Mouse (Mus musculus) hindbrain, embryonic 15.5 days (tissue): ENCODE results near the gene Lhpp. TPM values are rescaled to one million over a fixed set of nuclear protein-coding genes. Genes with fewer than 3 reads are reported as not detected.
"Not testable (repeated sequence)": the region's sequence is repeated elsewhere in the genome, so short reads cannot be mapped to it uniquely, and the experiment has no call there.

Experiments
- ATAC-seq: fragments of 200-750 bp; cut with Nextera tagmentation; 2 replicates; pipeline ENCODE4 v1.8.0; 2017; ENCODE audit warnings: low read depth, moderate number of reproducible peaks, moderate TSS enrichment; ENCODE audit not compliant: low FRiP score
- H3K27ac ChIP-seq: fragments of 300-500 bp; sonication (generic); replicated peaks from 2 replicates; pipeline ENCODE4 v1.5.1; 2015; ENCODE audit warnings: mild to moderate bottlenecking, inconsistent platforms
- H3K27me3 ChIP-seq: fragments of 300-500 bp; sonication (generic); 2 replicates; pipeline ENCODE4 v1.6.1; 2015; ENCODE audit warnings: control low read depth, inconsistent platforms
- H3K36me3 ChIP-seq: fragments of 300-500 bp; sonication (generic); 2 replicates; pipeline ENCODE4 v1.6.1; 2015; ENCODE audit warnings: control low read depth, inconsistent platforms
- H3K4me1 ChIP-seq: fragments of 300-500 bp; sonication (generic); replicated peaks from 2 replicates; pipeline ENCODE4 v1.6.1; 2015; ENCODE audit warnings: control low read depth, inconsistent platforms
- H3K4me2 ChIP-seq: fragments of 300-500 bp; sonication (generic); 2 replicates; pipeline ENCODE4 v1.6.1; 2015; ENCODE audit warnings: moderate library complexity, mild to moderate bottlenecking, inconsistent platforms
- H3K4me3 ChIP-seq: fragments of 300-500 bp; sonication (generic); 2 replicates; pipeline ENCODE4 v1.5.1; 2015; ENCODE audit warnings: mild to moderate bottlenecking, inconsistent platforms
- H3K9ac ChIP-seq: fragments of 300-500 bp; sonication (generic); 2 replicates; pipeline ENCODE4 v1.6.1; 2015; ENCODE audit warnings: inconsistent platforms
- H3K9me3 ChIP-seq: fragments of 300-500 bp; sonication (generic); 2 replicates; pipeline ENCODE4 v1.6.1; 2016; ENCODE audit warnings: control low read depth, inconsistent platforms
- WGBS: fragments of 180-500 bp; shearing (Covaris S2); methylation state at CpG from one replicate; pipeline ENCODE4 v1.1.7; 2015; 5-methylcytosine and 5-hydroxymethylcytosine counted together
- polyA plus RNA-seq: library from polyadenylated mRNA; unstranded; fragments of >200 nt; fragmentation: Nextera tagmentation; extraction: Ambion mirVana; gene quantifications from 2 replicates; pipeline ENCODE4 v1.2.1, GENCODE M21; 2015

Lhpp gene
- polyA plus RNA-seq, 1 experiment from 2014 or later: 50.6 TPM

DNA sequence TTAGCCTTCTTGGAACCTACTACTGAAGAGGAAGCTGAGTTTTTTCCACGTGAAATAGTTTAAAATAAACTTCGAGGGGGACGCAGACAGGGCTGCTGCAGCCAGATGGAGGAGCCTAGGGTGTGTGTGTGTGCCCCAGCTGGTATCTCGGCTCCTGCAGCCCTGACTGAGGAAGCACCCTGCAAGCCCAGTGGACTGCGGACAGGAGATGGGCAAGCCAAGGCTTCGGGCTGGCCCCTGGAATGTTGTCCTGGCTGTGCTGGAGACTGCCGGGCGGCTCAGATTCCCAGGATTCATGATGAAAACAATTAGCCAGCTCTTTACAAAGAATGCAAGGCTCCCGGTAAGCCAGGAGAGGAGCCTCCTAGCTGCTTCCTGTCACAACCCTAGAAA is 47.6 kb downstream of the Lhpp start:
- WGBS: 12% methylated on average over 9 of the region's 9 CpGs
- H3K9ac ChIP-seq: no peak overlapping the region

DNA sequence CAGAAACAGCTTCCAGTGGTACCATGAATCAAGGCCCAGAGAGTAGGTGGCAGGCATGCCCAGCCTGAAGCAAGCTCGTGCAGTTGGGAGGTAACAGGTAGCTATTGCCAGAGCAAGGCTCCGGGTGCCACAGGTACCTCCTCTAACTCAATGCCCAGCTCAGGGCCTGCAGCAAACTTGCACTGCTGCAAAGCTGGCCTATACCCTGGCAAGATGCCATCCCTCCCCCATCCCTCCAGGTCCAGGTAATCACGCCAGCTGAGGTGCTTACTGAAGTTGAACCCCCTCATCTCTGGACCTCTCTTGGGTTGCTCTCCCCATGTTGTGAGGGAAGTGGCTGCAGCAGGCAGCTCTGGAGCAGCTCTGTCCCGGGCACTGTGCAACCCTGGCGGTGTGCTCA is 48.2 kb downstream of the Lhpp start:
- Histone ChIP-seq H3K9me3 (no peaks in the 10 kb centered on the region), H3K4me2 (no peak overlapping the region), H3K9ac (no peak overlapping the region), H3K27me3 (no peaks in the 10 kb centered on the region), H3K4me3 (no peak overlapping the region), H3K36me3 (no peaks in the 10 kb centered on the region), H3K27ac (no peak overlapping the region), H3K4me1 (peaks cover 21% of the 10 kb centered on the region)
- no peak for ATAC-seq
- 89% methylated on average over 5 of the region's 5 CpGs for WGBS

More for the DNA sequence above, 47.6 kb downstream of the Lhpp start:
- Histone ChIP-seq H3K27me3 (no peaks in the 10 kb centered on the region), H3K27ac (no peak overlapping the region), H3K4me3 (no peak overlapping the region), H3K36me3 (no peaks in the 10 kb centered on the region), H3K9me3 (no peaks in the 10 kb centered on the region), H3K4me2 (no peak overlapping the region), H3K4me1 (peaks cover 21% of the 10 kb centered on the region)
- ATAC-seq: no peak

DNA sequence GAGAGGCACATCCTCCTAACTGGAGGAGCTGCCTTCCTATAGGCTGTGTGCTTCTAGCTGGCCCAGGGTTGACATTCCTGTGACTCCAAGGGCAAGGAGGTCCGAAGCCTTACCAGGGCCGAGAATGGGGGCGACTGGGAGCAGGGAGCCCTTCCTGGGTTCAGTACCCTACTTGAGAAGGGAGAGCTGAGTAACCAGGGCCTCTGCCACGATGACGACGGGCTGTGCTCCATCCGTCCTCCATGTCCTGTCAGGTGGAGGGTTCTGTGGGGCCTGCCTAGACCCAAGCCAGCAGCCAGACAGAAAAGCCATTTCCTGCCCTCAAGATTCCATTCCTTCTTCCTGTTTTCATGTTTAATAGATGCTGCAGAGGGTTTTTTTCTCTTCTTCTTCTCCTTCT is 49.2 kb downstream of the Lhpp start:
- Histone ChIP-seq H3K36me3 (no peaks in the 10 kb centered on the region), H3K4me2 (no peak overlapping the region), H3K9ac (no peak overlapping the region), H3K27me3 (no peaks in the 10 kb centered on the region), H3K27ac (no peak overlapping the region), H3K9me3 (no peaks in the 10 kb centered on the region), H3K4me3 (no peak overlapping the region), H3K4me1 (peaks cover 21% of the 10 kb centered on the region)
- WGBS: 71% methylated on average over 7 of the region's 7 CpGs
- ATAC-seq: no peak

DNA sequence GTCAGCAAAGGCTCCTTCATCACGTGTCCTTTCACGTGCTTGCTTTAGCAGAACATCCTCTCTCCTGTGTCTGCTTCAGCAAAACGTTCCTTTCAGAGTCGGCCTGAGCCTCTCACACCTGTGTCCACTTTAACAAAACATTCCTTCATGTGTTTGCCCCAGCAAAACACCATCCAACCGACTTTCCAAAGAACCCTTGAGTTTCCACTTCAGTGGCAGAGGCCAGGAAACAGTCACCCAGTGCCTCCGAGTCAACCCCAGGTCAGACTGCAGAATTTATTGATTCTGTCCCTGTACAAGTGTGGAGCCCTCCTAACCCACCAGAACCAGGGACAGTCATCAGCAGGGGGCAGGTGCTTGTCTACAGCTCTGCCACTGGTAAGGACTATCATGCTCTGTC is 52.4 kb downstream of the Lhpp start:
- not testable (repeated sequence) for H3K9ac ChIP-seq, H3K4me2 ChIP-seq, H3K27ac ChIP-seq, ATAC-seq, H3K4me1 ChIP-seq, H3K4me3 ChIP-seq, H3K36me3 ChIP-seq, H3K27me3 ChIP-seq, H3K9me3 ChIP-seq
- 85% methylated on average over 6 of the region's 6 CpGs for WGBS

DNA sequence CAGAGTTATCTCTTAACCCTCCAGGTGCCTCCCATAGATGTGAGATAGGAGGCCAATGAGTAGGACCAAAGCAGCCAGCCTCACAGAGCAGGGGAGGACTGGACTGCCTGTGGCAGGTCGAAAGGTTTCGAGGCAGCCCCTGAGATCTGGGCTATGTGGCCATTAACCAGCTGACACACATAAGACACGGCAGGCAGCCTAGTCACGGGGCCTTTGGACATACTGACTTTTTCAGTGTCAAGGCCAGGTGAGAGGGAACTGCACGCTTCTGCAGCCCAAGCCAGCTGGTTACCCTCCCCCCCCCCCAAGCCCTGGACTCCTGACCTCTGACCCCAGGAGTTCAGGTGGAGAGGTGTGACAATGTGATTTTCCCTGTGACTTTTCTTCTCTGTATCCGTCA is 54.4 kb downstream of the Lhpp start:
- no peak overlapping the region for H3K27ac ChIP-seq
- no peak overlapping the region for H3K4me2 ChIP-seq
- peaks cover 8% of the 10 kb centered on the region for H3K4me1 ChIP-seq
- no peak overlapping the region for H3K9ac ChIP-seq
- no peaks in the 10 kb centered on the region for H3K9me3 ChIP-seq
- H3K27me3 ChIP-seq: no peaks in the 10 kb centered on the region
- no peak for ATAC-seq
- H3K36me3 ChIP-seq: no peaks in the 10 kb centered on the region
- H3K4me3 ChIP-seq: no peak overlapping the region
- WGBS: 80% methylated on average over 6 of the region's 6 CpGs

DNA sequence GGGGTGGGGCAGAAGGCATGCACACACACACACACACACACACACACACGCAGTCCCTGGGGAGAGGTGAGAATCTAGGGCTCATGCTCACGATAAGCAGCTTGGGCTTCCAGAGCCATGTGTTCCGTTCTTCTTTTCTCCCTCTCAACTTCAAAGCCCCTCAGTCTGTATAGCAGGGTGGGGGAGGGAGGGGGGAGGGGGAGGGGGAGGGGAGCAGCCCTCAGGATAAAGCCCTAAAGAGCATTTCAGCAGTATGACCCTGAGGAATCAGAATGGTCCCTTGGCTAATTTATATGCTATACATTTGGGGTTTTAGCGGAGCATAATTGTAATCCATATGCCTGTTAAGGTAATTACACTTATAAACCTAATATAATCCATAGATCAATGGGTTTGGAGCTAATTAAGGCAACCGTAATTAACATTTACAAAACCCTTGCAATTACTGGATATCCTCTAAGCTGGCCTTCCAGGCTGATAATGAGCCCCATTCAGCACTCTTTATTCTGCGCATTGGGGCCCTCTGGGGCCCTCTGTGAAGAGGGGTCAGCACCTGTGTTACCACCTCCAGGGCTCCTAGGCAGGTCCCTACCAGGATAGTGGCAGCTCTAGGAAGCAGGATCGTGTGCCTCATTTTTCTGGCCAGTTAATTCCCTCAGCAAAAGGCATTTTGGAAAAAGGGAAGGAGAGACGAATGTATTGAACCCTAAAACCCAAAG is 55.4 kb downstream of the Lhpp start:
- no peak overlapping the region for H3K4me3 ChIP-seq
- no peak for ATAC-seq
- 53% methylated on average over 7 of the region's 8 CpGs for WGBS

DNA sequence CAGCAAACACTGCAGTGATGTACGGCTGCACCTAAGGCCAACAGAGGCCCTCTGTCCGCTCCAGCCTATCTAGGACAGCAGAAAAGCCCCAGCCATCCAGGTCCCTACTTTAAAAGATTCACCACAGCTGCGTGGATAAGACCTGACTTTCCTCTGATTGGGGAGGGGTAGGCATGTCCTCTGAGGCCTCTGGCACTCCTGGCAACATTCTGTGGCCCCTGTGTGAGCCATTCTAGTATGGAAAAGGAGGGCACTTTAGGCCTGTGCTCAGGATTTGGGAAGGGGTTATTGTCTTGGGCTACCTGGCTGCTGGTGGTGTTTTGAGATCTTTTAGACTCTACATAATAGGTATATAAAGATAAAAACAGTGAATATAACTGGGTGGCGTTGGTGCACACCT is 56.1 kb downstream of the Lhpp start:
- Histone ChIP-seq H3K4me3 (no peak overlapping the region), H3K27me3 (no peaks in the 10 kb centered on the region), H3K4me1 (peaks cover 3% of the 10 kb centered on the region; the same call in 1 of the 2 replicates), H3K9ac (no peak overlapping the region), H3K9me3 (no peaks in the 10 kb centered on the region), H3K27ac (no peak overlapping the region), H3K4me2 (no peak overlapping the region), H3K36me3 (no peaks in the 10 kb centered on the region)
- 88% methylated on average over 4 of the region's 4 CpGs for WGBS
- ATAC-seq: no peak

More for the DNA sequence above, 55.4 kb downstream of the Lhpp start:
- H3K9me3 ChIP-seq: no peaks in the 10 kb centered on the region
- no peak overlapping the region for H3K9ac ChIP-seq
- no peaks in the 10 kb centered on the region for H3K36me3 ChIP-seq
- H3K4me2 ChIP-seq: no peak overlapping the region
- H3K27ac ChIP-seq: no peak overlapping the region
- H3K27me3 ChIP-seq: no peaks in the 10 kb centered on the region
- peaks cover 3% of the 10 kb centered on the region; the same call in 1 of the 2 replicates for H3K4me1 ChIP-seq

DNA sequence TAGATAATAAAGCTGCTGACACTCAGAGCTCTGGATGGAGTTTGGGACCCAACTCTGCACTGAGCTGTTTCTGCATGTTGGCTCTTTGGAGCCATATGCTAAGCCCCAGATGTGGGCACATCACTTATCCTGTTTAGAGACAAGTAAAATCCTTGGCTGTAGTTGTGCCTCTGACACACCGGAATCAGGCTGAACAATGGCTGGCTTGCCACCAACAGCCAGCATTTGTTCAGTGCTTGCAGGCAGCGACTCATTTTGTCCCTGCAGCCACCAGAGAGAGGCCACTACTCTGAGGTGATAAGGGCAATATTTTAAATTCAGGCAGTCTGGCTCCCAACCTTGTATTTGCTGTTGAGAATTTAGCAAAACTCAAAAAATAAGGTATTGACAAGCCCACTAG is 58.2 kb downstream of the Lhpp start:
- H3K9me3 ChIP-seq: no peaks in the 10 kb centered on the region
- peaks cover 3% of the 10 kb centered on the region; the same call in 1 of the 2 replicates for H3K4me1 ChIP-seq
- H3K4me2 ChIP-seq: no peak overlapping the region
- ATAC-seq: no peak
- H3K27ac ChIP-seq: no peak overlapping the region
- no peaks in the 10 kb centered on the region for H3K27me3 ChIP-seq
- WGBS: 60% methylated on average over 2 of the region's 2 CpGs
- H3K9ac ChIP-seq: no peak overlapping the region
- no peaks in the 10 kb centered on the region for H3K36me3 ChIP-seq
- no peak overlapping the region for H3K4me3 ChIP-seq

DNA sequence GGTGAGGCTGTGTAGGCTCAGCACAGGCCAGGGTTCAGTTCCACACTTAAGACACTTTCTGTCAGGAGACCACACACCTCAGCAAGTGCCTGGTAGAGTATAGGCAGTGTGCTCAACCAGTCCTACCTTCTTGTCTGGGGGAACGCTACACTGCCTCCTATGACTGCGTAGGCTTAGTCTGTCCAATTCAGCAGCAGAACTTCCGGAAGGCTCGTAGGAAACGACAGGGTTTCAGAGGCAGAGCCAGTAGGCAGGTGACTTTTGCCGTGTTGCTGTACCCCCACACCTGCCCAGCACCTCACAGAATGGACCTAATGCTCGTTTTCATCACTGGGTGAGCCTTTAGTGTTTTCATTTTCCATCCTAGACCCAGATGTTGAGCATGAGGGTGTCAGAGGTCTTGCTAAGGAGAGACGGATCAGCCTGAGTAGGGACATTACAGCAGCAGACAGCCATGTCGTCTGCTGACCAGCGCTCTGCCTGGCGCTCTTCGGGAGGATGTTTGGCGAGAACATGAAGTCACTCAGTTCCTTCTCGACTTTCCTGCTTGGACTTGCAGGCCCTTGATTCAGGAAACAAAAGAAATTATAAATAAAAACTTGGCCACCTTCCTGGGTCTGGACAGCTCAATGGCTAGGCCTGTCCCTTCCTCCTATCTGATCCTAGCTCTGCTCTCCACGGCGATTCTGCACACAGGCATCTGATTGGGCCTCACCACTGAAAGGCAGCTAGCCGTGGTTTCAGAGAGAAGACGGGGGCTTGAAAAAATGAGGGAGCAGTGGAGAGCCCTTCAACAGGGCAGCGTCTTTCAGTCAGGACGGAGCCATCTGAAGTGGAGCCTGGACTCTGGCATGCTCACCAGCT is 59.8 kb downstream of the Lhpp start:
- Histone ChIP-seq H3K9ac (no peak overlapping the region), H3K4me1 (peaks cover 9% of the 10 kb centered on the region; the same call in 1 of the 2 replicates), H3K36me3 (no peaks in the 10 kb centered on the region), H3K9me3 (no peaks in the 10 kb centered on the region), H3K4me2 (no peak overlapping the region), H3K4me3 (no peak overlapping the region), H3K27ac (no peak overlapping the region), H3K27me3 (no peaks in the 10 kb centered on the region)
- no peak for ATAC-seq
- WGBS: 84% methylated on average over 20 of the region's 20 CpGs

DNA sequence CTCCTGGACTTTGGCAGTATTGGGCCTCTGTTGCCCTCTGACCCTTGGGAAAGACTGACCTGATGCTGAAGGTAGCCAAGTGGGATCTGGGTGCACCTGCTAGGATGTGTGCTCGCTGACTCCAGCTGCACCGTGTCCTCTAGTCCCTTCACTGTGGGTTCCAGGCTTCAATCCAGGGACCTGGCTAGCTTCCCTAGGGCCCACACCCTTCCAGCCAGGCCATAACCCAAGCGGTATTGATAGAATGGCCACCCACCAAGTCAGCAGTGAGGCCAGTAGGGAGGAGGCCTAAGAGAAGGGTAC is 60.4 kb downstream of the Lhpp start:
- 83% methylated on average over 3 of the region's 3 CpGs for WGBS
- Histone ChIP-seq H3K4me3 (no peak overlapping the region), H3K27me3 (no peaks in the 10 kb centered on the region), H3K9ac (no peak overlapping the region), H3K27ac (no peak overlapping the region), H3K36me3 (no peaks in the 10 kb centered on the region), H3K4me1 (peaks cover 9% of the 10 kb centered on the region; the same call in 1 of the 2 replicates), H3K4me2 (no peak overlapping the region), H3K9me3 (no peaks in the 10 kb centered on the region)
- ATAC-seq: no peak

DNA sequence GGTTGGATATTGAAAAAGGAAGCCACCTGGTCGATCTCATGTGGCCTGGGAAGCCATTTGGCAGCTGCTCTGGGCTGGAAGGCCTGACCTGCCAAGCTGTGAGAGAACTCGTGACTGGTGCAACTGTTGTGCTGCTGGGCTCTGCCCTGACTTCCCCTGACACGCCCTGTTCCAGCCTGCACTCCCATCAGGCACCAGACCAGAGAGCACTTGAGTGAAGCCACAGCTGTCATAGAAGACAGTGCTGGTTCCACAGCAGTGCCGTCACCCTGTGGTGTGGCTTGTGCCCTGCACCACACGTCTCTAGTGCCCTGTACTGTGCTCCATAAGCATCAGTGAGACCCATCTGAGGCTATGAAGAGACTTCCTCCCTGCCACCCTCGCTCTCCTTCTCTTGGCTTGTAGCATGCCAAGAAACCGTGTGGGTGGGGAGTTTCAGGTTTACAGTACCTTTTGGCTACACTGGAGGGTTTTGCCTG is 62.1 kb downstream of the Lhpp start:
- Histone ChIP-seq H3K4me2 (no peak overlapping the region), H3K9me3 (no peaks in the 10 kb centered on the region), H3K36me3 (no peaks in the 10 kb centered on the region), H3K9ac (no peak overlapping the region), H3K27ac (no peak overlapping the region), H3K4me1 (peaks cover 9% of the 10 kb centered on the region; the same call in 1 of the 2 replicates), H3K27me3 (no peaks in the 10 kb centered on the region), H3K4me3 (no peak overlapping the region)
- ATAC-seq: peak; percentile 35; the same call in 1 of the 2 replicates
- WGBS: 81% methylated on average over 7 of the region's 7 CpGs

DNA sequence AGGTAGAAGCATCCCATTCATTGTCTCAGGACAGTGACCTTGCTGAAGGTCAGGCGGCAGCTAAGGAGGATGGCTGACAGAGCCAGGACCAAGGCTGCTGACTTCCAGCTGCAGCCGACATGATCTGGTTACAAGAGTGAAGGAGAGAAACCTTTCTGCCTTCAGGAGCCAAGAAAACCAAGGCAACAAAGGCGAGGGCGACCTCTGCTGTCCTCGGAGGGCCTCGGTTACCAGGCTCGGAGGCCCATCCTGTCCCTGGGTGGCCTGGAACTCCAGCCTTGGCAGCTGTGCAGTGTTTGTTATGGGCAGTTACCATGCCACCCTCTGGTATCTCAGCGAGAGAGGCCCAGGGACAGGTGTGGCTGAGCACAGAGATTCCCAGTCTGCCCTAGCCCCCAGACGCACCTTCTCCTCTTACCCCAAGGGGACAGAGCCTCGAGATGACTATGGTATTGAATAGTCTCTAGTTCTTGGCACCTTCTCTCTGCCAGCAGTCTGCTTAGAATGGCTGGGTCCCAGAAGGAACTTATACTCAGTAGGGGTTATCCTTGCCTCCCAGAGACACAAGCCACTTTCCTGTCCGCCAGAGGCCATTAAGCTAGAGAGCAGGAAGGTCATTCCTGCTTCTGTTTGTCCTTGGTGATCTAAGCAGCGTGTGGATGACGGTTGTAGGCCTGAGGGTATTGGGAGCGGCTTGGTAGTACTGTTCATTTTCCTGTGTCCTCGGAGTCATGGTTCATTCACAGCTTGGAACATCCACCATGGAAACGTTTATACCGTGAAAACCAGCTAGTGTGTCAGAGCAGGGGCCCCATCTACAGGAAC is 63.7 kb downstream of the Lhpp start:
- Histone ChIP-seq H3K36me3 (no peaks in the 10 kb centered on the region), H3K9ac (no peak overlapping the region), H3K27me3 (no peaks in the 10 kb centered on the region), H3K4me2 (no peak overlapping the region), H3K9me3 (no peaks in the 10 kb centered on the region), H3K4me3 (no peak overlapping the region), H3K27ac (no peak overlapping the region), H3K4me1 (peaks cover 6% of the 10 kb centered on the region; the same call in 1 of the 2 replicates)
- no peak for ATAC-seq
- WGBS: 54% methylated on average over 17 of the region's 17 CpGs
